Mouse (Mus musculus) kidney, adult 11 months (tissue): ENCODE results near the gene Trappc10.

Experiments used
- DNase-seq: peaks from one replicate; pipeline ENCODE4 v3.0.0; 2022

Trappc10 gene

GRCm38 (mm10) chr10:78258142-78258675, 13.8 kb upstream of the Trappc10 start:
- no peak for DNase-seq

GRCm38 (mm10) chr10:78255646-78256059, 11.2 kb upstream of the Trappc10 start:
- DNase-seq, result peak; percentile 76

- no peak for DNase-seq
Measured at GRCm38 (mm10) chr10:78247206-78247605, 2.8 kb upstream of the Trappc10 start.

- no peak for DNase-seq
Measured at GRCm38 (mm10) chr10:78246725-78247124, 2.3 kb upstream of the Trappc10 start.

- no peak for DNase-seq
Measured at GRCm38 (mm10) chr10:78245225-78245547, 745 bp upstream of the Trappc10 start.

GRCm38 (mm10) chr10:78244058-78244437, 393 bp downstream of the Trappc10 start:
- DNase-seq, result peak; percentile 53

GRCm38 (mm10) chr10:78238926-78239325, 5.5 kb downstream of the Trappc10 start:
- no peak for DNase-seq

GRCm38 (mm10) chr10:78238297-78238696, 6.1 kb downstream of the Trappc10 start:
- no peak for DNase-seq

- DNase-seq, result no peak
Measured at GRCm38 (mm10) chr10:78237809-78238208, 6.6 kb downstream of the Trappc10 start.

- no peak for DNase-seq
Measured at GRCm38 (mm10) chr10:78236885-78237629, 7.4 kb downstream of the Trappc10 start.

GRCm38 (mm10) chr10:78233756-78234155, 10.7 kb downstream of the Trappc10 start:
- peak; percentile 59 for DNase-seq

GRCm38 (mm10) chr10:78233161-78233560, 11.3 kb downstream of the Trappc10 start:
- DNase-seq, result peak; percentile 43

- DNase-seq, result no peak
Measured at GRCm38 (mm10) chr10:78232301-78232980, 12.0 kb downstream of the Trappc10 start.

GRCm38 (mm10) chr10:78228560-78228928, 15.9 kb downstream of the Trappc10 start:
- DNase-seq, result no peak

- DNase-seq, result no peak
Measured at GRCm38 (mm10) chr10:78227875-78228559, 16.4 kb downstream of the Trappc10 start.

GRCm38 (mm10) chr10:78224136-78224535, 20.3 kb downstream of the Trappc10 start:
- DNase-seq, result no peak

GRCm38 (mm10) chr10:78222908-78223307, 21.5 kb downstream of the Trappc10 start:
- DNase-seq, result no peak

GRCm38 (mm10) chr10:78221315-78221714, 23.1 kb downstream of the Trappc10 start:
- DNase-seq, result no peak

- DNase-seq, result no peak
Measured at GRCm38 (mm10) chr10:78219528-78219927, 24.9 kb downstream of the Trappc10 start.

GRCm38 (mm10) chr10:78218576-78218975, 25.9 kb downstream of the Trappc10 start:
- no peak for DNase-seq

GRCm38 (mm10) chr10:78216376-78217083, 27.9 kb downstream of the Trappc10 start:
- DNase-seq, result no peak

GRCm38 (mm10) chr10:78214371-78214770, 30.1 kb downstream of the Trappc10 start:
- no peak for DNase-seq

GRCm38 (mm10) chr10:78211311-78211710, 33.1 kb downstream of the Trappc10 start:
- DNase-seq, result no peak
